In the genomic region with DNA sequence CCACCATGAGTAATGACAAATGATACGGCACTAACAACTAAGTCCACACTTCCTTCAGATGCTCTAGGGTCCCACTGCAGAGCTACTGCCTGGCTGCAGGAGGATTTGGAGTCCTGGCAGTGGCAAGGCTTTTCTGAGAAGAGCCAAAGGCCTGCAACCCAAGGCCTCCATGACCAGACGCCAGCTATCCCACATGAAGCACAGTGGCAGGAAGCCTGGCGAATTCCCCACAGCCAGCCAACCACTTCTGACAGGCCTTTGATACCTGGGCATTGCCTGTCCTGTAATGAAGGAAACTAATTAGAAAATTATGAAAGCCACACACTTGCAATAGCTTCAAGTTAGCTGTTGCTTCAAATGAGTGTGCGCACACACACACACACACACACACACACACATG, we compare ENCODE assay signal across 18 mouse cellular contexts.
DNase-seq lines count a peak whose midpoint lies in the region; ATAC-seq and TF ChIP-seq lines count a peak whose summit lies in the region.
"Had no signal": no experiment of that assay in that cellular context is flagged by ENCODE, and none has a peak within 500 bp of the region (broad histone marks: within the 10 kb centered on the region; RNA-seq: fewer than 3 reads in every experiment).

No protein-coding gene starts in this region.

- peak overlapping the region; percentile 64 for H3K27ac ChIP-seq in hindbrain, embryonic 13.5 days
- no peak overlapping the region for H3K27ac ChIP-seq in hindbrain, postnatal 0 days
- H3K27ac ChIP-seq in kidney, adult 2 months (ENCODE audit: insufficient read depth, low read depth, low read length) = peak overlapping the region; percentile 65
- H3K27ac ChIP-seq in kidney, embryonic 14.5 days (ENCODE audit: low read depth, low read length) = 0 out of 2 replicates have a peak overlapping the region, but pooled peaks have one; percentile 30
- H3K27ac ChIP-seq in limb, embryonic 10.5 days = peak overlapping the region; percentile 83
- H3K27ac ChIP-seq: embryonic facial prominence, embryonic 13.5 days; liver, embryonic 12.5 days; stomach, postnatal 0 days had no signal

- no peak for TF ChIP-seq POLR2A in kidney, adult 2 months (IDR thresholded peaks at IDR 0.05; ENCODE audit: low read depth, low read length)

- H3K4me1 ChIP-seq in hindbrain, embryonic 13.5 days (replicated peaks) = peaks cover 29% of the 10 kb centered on the region
- H3K4me1 ChIP-seq in hindbrain, postnatal 0 days (ENCODE audit: insufficient read depth, low read length) = peaks cover 14% of the 10 kb centered on the region
- peaks cover 37% of the 10 kb centered on the region for H3K4me1 ChIP-seq in kidney, adult 2 months (ENCODE audit: control insufficient read depth, insufficient read depth, low read length)
- peaks cover 38% of the 10 kb centered on the region for H3K4me1 ChIP-seq in kidney, embryonic 14.5 days (ENCODE audit: control insufficient read depth, insufficient read depth, low read length)
- peaks cover 43% of the 10 kb centered on the region for H3K4me1 ChIP-seq in limb, embryonic 10.5 days
- H3K4me1 ChIP-seq: liver, embryonic 12.5 days had no signal

- TF ChIP-seq CTCF in hindbrain, postnatal 0 days (IDR thresholded peaks at IDR 0.05; ENCODE audit: low read depth) = no peak
- no peak for TF ChIP-seq CTCF in kidney, adult 2 months (conservative IDR thresholded peaks at IDR 0.05; ENCODE audit: insufficient read depth, insufficient read length, low read depth, low read length)

- H3K27me3 ChIP-seq in hindbrain, embryonic 13.5 days = no peaks in the 10 kb centered on the region
- no peaks in the 10 kb centered on the region for H3K27me3 ChIP-seq in hindbrain, postnatal 0 days (ENCODE audit: insufficient read depth, low read length)
- no peaks in the 10 kb centered on the region for H3K27me3 ChIP-seq in kidney, adult 2 months (replicated peaks; ENCODE audit: control insufficient read depth, insufficient read depth, low read length)
- H3K27me3 ChIP-seq in kidney, embryonic 14.5 days (ENCODE audit: control insufficient read depth, insufficient read depth, low read length) = no peaks in the 10 kb centered on the region
- H3K27me3 ChIP-seq in limb, embryonic 10.5 days (ENCODE audit: low read depth, poor library complexity, severe bottlenecking) = no peaks in the 10 kb centered on the region
- H3K27me3 ChIP-seq: embryonic facial prominence, embryonic 13.5 days; liver, embryonic 12.5 days; megakaryocyte, embryonic 14.5 days had no signal

- DNase-seq in hindbrain, postnatal 0 days (ENCODE audit: low spot score) = no peak
- DNase-seq in kidney, adult 2 months = peak; percentile 57
- DNase-seq in limb, embryonic 10.5 days (ENCODE audit: low spot score) = no peak
- DNase-seq in spleen, postnatal 14 days (ENCODE audit: low spot score in 2 of 2) = no peak
- no peak for DNase-seq in layer of hippocampus, adult 8-10 months (ENCODE audit: low spot score in 2 of 2)
- DNase-seq: cerebellum, adult 9-10 months; gastrocnemius, postnatal 36 days; layer of hippocampus, adult 9-11 months; lung, adult 2 months; retina, postnatal 1 day had no signal

- H3K4me2 ChIP-seq in hindbrain, embryonic 13.5 days = no peak overlapping the region
- no peak overlapping the region for H3K4me2 ChIP-seq in hindbrain, postnatal 0 days (ENCODE audit: low read depth, low read length)
- H3K4me2 ChIP-seq in kidney, embryonic 14.5 days (replicated peaks; ENCODE audit: low read depth, low read length) = no peak overlapping the region
- H3K4me2 ChIP-seq: embryonic facial prominence, embryonic 13.5 days; liver, embryonic 12.5 days had no signal

- H3K4me3 ChIP-seq in hindbrain, embryonic 13.5 days = no peak overlapping the region
- no peak overlapping the region for H3K4me3 ChIP-seq in hindbrain, postnatal 0 days (ENCODE audit: low read length)
- no peak overlapping the region for H3K4me3 ChIP-seq in kidney, adult 2 months (ENCODE audit: insufficient read depth, low read depth, low read length)
- H3K4me3 ChIP-seq in kidney, embryonic 14.5 days (ENCODE audit: low read length) = no peak overlapping the region
- no peak overlapping the region for H3K4me3 ChIP-seq in limb, embryonic 10.5 days
- H3K4me3 ChIP-seq: embryonic facial prominence, embryonic 13.5 days; liver, embryonic 12.5 days; megakaryocyte, embryonic 14.5 days had no signal

- ATAC-seq in hindbrain, embryonic 13.5 days (ENCODE audit: low FRiP score) = no peak
- ATAC-seq in hindbrain, postnatal 0 days = no peak
- ATAC-seq in kidney, embryonic 14.5 days (ENCODE audit: low FRiP score, low TSS enrichment) = no peak
- ATAC-seq: intestine, postnatal 0 days; liver, embryonic 12.5 days; midbrain, embryonic 16.5 days had no signal

- H3K9me3 ChIP-seq in hindbrain, embryonic 13.5 days = no peaks in the 10 kb centered on the region
- no peaks in the 10 kb centered on the region for H3K9me3 ChIP-seq in hindbrain, postnatal 0 days (ENCODE audit: low read length)
- H3K9me3 ChIP-seq in kidney, embryonic 14.5 days (ENCODE audit: control insufficient read depth, low read length) = no peaks in the 10 kb centered on the region
- H3K9me3 ChIP-seq in limb, embryonic 10.5 days (replicated peaks) = no peaks in the 10 kb centered on the region
- H3K9me3 ChIP-seq: embryonic facial prominence, embryonic 13.5 days; liver, embryonic 12.5 days had no signal

- no peak overlapping the region for H3K9ac ChIP-seq in hindbrain, embryonic 13.5 days
- H3K9ac ChIP-seq in hindbrain, postnatal 0 days (replicated peaks; ENCODE audit: low read length) = no peak overlapping the region
- no peak overlapping the region for H3K9ac ChIP-seq in kidney, embryonic 14.5 days (ENCODE audit: low read depth, low read length)
- H3K9ac ChIP-seq: embryonic facial prominence, embryonic 13.5 days; liver, embryonic 12.5 days had no signal

- H3K36me3 ChIP-seq in hindbrain, embryonic 13.5 days = no peaks in the 10 kb centered on the region; the same call in 1 of the 2 replicates
- H3K36me3 ChIP-seq in hindbrain, postnatal 0 days (ENCODE audit: insufficient read depth, low read length) = no peaks in the 10 kb centered on the region
- no peaks in the 10 kb centered on the region for H3K36me3 ChIP-seq in kidney, adult 2 months (ENCODE audit: control insufficient read depth, insufficient read depth, low read length)
- H3K36me3 ChIP-seq in kidney, embryonic 14.5 days (ENCODE audit: control insufficient read depth, insufficient read depth, low read length) = no peaks in the 10 kb centered on the region
- H3K36me3 ChIP-seq in limb, embryonic 10.5 days = no peaks in the 10 kb centered on the region
- H3K36me3 ChIP-seq: embryonic facial prominence, embryonic 13.5 days; liver, embryonic 12.5 days had no signal

- 90% methylated on average over 4 of the region's 4 CpGs for WGBS in hindbrain, embryonic 13.5 days
- 87% methylated on average over 4 of the region's 4 CpGs for whole genome bisulfite sequencing in hindbrain, postnatal 0 days
- 72% methylated on average over 4 of the region's 4 CpGs for WGBS in kidney, adult 2 months
- WGBS in kidney, embryonic 14.5 days = 80% methylated on average over 4 of the region's 4 CpGs
- 86% methylated on average over 4 of the region's 4 CpGs for WGBS in limb, embryonic 10.5 days
